Mouse (Mus musculus): Measurements from ENCODE around the gene Trat1.

Trat1 gene

DNA sequence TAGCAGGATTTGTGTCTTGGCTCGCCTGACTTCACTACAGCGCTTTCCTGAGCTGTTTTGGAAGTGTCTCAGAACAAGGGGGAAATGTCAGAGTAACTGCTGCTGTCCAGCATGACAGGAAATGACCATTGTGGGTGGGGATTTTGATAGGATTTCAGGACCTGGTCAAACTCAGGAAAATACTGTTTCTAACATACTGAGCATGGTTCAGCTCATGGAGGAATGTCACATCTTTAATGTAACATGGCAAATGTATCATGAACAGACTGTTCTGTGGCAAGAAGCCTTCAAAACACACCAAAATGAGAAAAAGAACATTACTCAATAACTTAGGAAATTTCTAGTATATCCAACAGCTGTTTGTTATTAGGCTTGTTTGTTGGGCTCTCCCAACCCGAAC lies 52.1 kb downstream of the Trat1 start:
- no peak for DNase-seq (ENCODE audit: low spot score)

DNA sequence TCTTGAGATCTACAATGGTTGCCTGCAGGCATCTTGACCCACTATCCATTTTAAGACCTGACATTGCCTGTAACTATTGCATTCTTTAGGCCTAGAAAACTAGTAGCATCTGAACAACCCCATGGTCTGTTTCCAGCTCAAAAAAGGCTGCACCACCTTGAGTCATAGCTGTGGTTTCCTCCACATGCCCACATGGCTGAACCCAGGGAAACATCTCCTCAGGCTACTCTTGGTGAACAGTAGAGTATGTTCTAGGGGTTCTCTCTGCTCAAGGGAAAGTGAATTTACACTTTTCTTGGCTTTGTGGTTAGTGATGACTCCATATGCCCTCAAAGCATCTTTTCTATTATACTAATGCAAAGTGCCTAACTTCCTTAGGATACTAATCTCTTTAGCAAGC lies 55.5 kb downstream of the Trat1 start:
- DNase-seq (ENCODE audit: low spot score), result no peak

DNA sequence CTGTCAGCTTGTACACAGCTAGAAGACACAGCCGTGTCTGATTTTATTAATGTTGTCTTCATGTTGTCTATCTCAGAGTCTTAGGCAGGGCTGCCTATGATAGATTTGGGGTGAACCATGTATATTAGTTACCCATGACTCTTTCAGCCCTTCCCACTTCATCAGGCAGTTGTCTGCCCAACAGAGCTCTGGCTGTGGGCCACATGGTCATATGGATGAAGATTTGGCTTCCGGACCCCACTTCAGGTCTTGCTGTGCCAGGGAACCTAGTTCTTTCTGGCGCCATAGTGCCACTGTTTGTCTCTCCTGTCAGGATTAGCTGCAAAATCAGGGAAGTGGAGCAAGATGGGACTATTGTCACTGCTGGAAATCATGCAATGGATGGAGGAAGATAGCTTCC lies 69.9 kb downstream of the Trat1 start:
- no peak for DNase-seq (ENCODE audit: low spot score)
